Mouse (Mus musculus) embryonic facial prominence, embryonic 13.5 days (tissue): ENCODE measurements at regions not wholly inside any gene's neighbourhood (a gene's known extent, or its start where the extent isn't known, plus 50 kb on each side); places are given as distances from the start of the nearest gene placed in this dataset.

ENCODE experiments used
- ATAC-seq: fragments of 200-750 bp; cut with Nextera tagmentation; 2 replicates; pipeline ENCODE4 v1.8.0; 2017; ENCODE audit warnings: low read depth; ENCODE audit not compliant: insufficient number of reproducible peaks, insufficient read depth, low FRiP score, low TSS enrichment
- H3K27ac ChIP-seq: fragments of 300-500 bp; sonication (generic); 2 replicates; pipeline ENCODE4 v1.5.1; 2015; ENCODE audit warnings: moderate library complexity, mild to moderate bottlenecking, inconsistent platforms
- H3K27me3 ChIP-seq: fragments of 300-500 bp; sonication (generic); 2 replicates; pipeline ENCODE4 v1.6.1; 2015; ENCODE audit warnings: mild to moderate bottlenecking, inconsistent platforms
- H3K36me3 ChIP-seq: fragments of 300-500 bp; sonication (generic); 2 replicates; pipeline ENCODE4 v1.6.1; 2015; ENCODE audit warnings: mild to moderate bottlenecking, inconsistent platforms
- H3K4me1 ChIP-seq: fragments of 300-500 bp; sonication (generic); 2 replicates; pipeline ENCODE4 v1.6.1; 2015; ENCODE audit warnings: inconsistent platforms
- H3K4me2 ChIP-seq: fragments of 300-500 bp; sonication (generic); 2 replicates; pipeline ENCODE4 v1.6.1; 2015; ENCODE audit warnings: moderate library complexity, mild to moderate bottlenecking, inconsistent platforms
- H3K4me3 ChIP-seq: fragments of 300-500 bp; sonication (generic); 2 replicates; pipeline ENCODE4 v1.5.1; 2015; ENCODE audit warnings: mild to moderate bottlenecking, inconsistent platforms
- H3K9ac ChIP-seq: fragments of 300-500 bp; sonication (generic); 2 replicates; pipeline ENCODE4 v1.6.1; 2015; ENCODE audit warnings: mild to moderate bottlenecking, inconsistent platforms
- H3K9me3 ChIP-seq: fragments of 300-500 bp; sonication (generic); 2 replicates; pipeline ENCODE4 v1.6.1; 2016; ENCODE audit warnings: inconsistent platforms
- WGBS: fragments of 180-500 bp; shearing (Covaris S2); methylation state at CpG from one replicate; pipeline ENCODE4 v1.1.7; 2015; ENCODE audit warnings: mixed read lengths; 5-methylcytosine and 5-hydroxymethylcytosine counted together

GRCm38 (mm10) chr8:31404811-31405210 lies 2023.7 kb upstream of the 5930422O12Rik start:
- no peaks in the 10 kb centered on the region for H3K9me3 ChIP-seq
- H3K27me3 ChIP-seq: no peaks in the 10 kb centered on the region
- H3K4me2 ChIP-seq: no peak overlapping the region
- H3K36me3 ChIP-seq: no peaks in the 10 kb centered on the region
- ATAC-seq: no peak
- no peak overlapping the region for H3K4me3 ChIP-seq
- no peak overlapping the region for H3K27ac ChIP-seq
- 53% methylated on average over 3 of the region's 3 CpGs for WGBS
- no peak overlapping the region for H3K9ac ChIP-seq
- no peaks in the 10 kb centered on the region for H3K4me1 ChIP-seq

GRCm38 (mm10) chr8:31422241-31422640 lies 2006.3 kb upstream of the 5930422O12Rik start:
- H3K4me3 ChIP-seq: no peak overlapping the region
- no peaks in the 10 kb centered on the region for H3K9me3 ChIP-seq
- H3K27ac ChIP-seq: no peak overlapping the region
- H3K9ac ChIP-seq: no peak overlapping the region
- no peaks in the 10 kb centered on the region for H3K36me3 ChIP-seq
- no peaks in the 10 kb centered on the region for H3K27me3 ChIP-seq
- no peak for ATAC-seq
- WGBS: 44% methylated on average over 3 of the region's 3 CpGs
- H3K4me1 ChIP-seq: 0 out of 2 replicates have a peak, but pooled peaks cover 3% of the 10 kb centered on the region
- no peak overlapping the region for H3K4me2 ChIP-seq

- Histone ChIP-seq H3K27ac (no peak overlapping the region), H3K9ac (no peak overlapping the region), H3K27me3 (no peaks in the 10 kb centered on the region), H3K9me3 (no peaks in the 10 kb centered on the region), H3K4me3 (no peak overlapping the region), H3K4me1 (no peaks in the 10 kb centered on the region), H3K4me2 (no peak overlapping the region), H3K36me3 (no peaks in the 10 kb centered on the region)
- 81% methylated on average over 4 of the region's 4 CpGs for WGBS
- ATAC-seq: no peak
Measured at GRCm38 (mm10) chr8:31427706-31428105, 2000.8 kb upstream of the 5930422O12Rik start.

GRCm38 (mm10) chr8:31436445-31437191 lies 1991.9 kb upstream of the 5930422O12Rik start:
- H3K27me3 ChIP-seq: no peaks in the 10 kb centered on the region
- H3K4me1 ChIP-seq: no peaks in the 10 kb centered on the region
- H3K27ac ChIP-seq: no peak overlapping the region
- H3K9me3 ChIP-seq: no peaks in the 10 kb centered on the region
- H3K36me3 ChIP-seq: no peaks in the 10 kb centered on the region
- H3K4me3 ChIP-seq: no peak overlapping the region
- no peak for ATAC-seq
- no peak overlapping the region for H3K4me2 ChIP-seq
- 82% methylated on average over 10 of the region's 10 CpGs for WGBS
- H3K9ac ChIP-seq: no peak overlapping the region

- no peak for ATAC-seq
- Histone ChIP-seq H3K4me3 (no peak overlapping the region), H3K27ac (no peak overlapping the region), H3K36me3 (no peaks in the 10 kb centered on the region), H3K4me1 (peaks cover 12% of the 10 kb centered on the region), H3K27me3 (no peaks in the 10 kb centered on the region), H3K9me3 (no peaks in the 10 kb centered on the region), H3K9ac (no peak overlapping the region), H3K4me2 (no peak overlapping the region)
- 51% methylated on average over 1 of the region's 1 CpGs for WGBS
Measured at GRCm38 (mm10) chr8:31444834-31445233, 1983.7 kb upstream of the 5930422O12Rik start.

GRCm38 (mm10) chr8:31447984-31448383 lies 1980.5 kb upstream of the 5930422O12Rik start:
- no peak overlapping the region for H3K4me3 ChIP-seq
- no peak for ATAC-seq
- no peak overlapping the region for H3K4me2 ChIP-seq
- no peaks in the 10 kb centered on the region for H3K9me3 ChIP-seq
- peaks cover 12% of the 10 kb centered on the region for H3K4me1 ChIP-seq
- no peaks in the 10 kb centered on the region for H3K36me3 ChIP-seq
- no peak overlapping the region for H3K27ac ChIP-seq
- no peak overlapping the region for H3K9ac ChIP-seq
- 79% methylated on average over 2 of the region's 2 CpGs for WGBS
- H3K27me3 ChIP-seq: no peaks in the 10 kb centered on the region

GRCm38 (mm10) chr8:31454736-31455391 lies 1973.6 kb upstream of the 5930422O12Rik start:
- Histone ChIP-seq H3K36me3 (no peaks in the 10 kb centered on the region), H3K27ac (no peak overlapping the region), H3K4me1 (no peaks in the 10 kb centered on the region), H3K9me3 (no peaks in the 10 kb centered on the region), H3K4me3 (no peak overlapping the region), H3K9ac (no peak overlapping the region), H3K27me3 (no peaks in the 10 kb centered on the region), H3K4me2 (no peak overlapping the region)
- no peak for ATAC-seq
- 68% methylated on average over 16 of the region's 16 CpGs for WGBS

- WGBS: 79% methylated on average over 3 of the region's 3 CpGs
- H3K27me3 ChIP-seq: no peaks in the 10 kb centered on the region
- H3K9me3 ChIP-seq: no peaks in the 10 kb centered on the region
- H3K9ac ChIP-seq: no peak overlapping the region
- no peaks in the 10 kb centered on the region for H3K4me1 ChIP-seq
- no peak overlapping the region for H3K4me2 ChIP-seq
- H3K4me3 ChIP-seq: no peak overlapping the region
- H3K36me3 ChIP-seq: no peaks in the 10 kb centered on the region
- H3K27ac ChIP-seq: no peak overlapping the region
- no peak for ATAC-seq
Measured at GRCm38 (mm10) chr8:31460349-31460748, 1968.2 kb upstream of the 5930422O12Rik start.
